Mouse (Mus musculus) CH12.LX (cell line): Measurements from ENCODE around the gene Gstk1.

Experiments
- CHD2 ChIP-seq: IDR thresholded peaks from 2 replicates; pipeline ENCODE4 v1.6.1; 2011; ENCODE audit warnings: low read length, improper control_type of control experiment
- CTCF ChIP-seq, 2 experiments: IDR thresholded peaks in 1 of 2; conservative IDR thresholded peaks in 1 of 2; 2 replicates each; pipeline ENCODE4 v1.5.1; 2011 to 2012; ENCODE audit warnings: low read depth in 2 of 2, low read length in 2 of 2, improper control_type of control experiment in 1 of 2, inconsistent platforms in 1 of 2, mild to moderate bottlenecking in 1 of 2, moderate library complexity in 1 of 2
- E2F4 ChIP-seq: IDR thresholded peaks from 2 replicates; pipeline ENCODE4 v1.6.1; 2011; ENCODE audit warnings: low read depth, low read length, improper control_type of control experiment; ENCODE audit not compliant: insufficient replicate concordance
- ELF1 ChIP-seq: IDR thresholded peaks from 2 replicates; pipeline ENCODE4 v1.6.1; 2014; ENCODE audit warnings: low read depth, mild to moderate bottlenecking, inconsistent platforms, low read length, improper control_type of control experiment
- GABPA ChIP-seq: IDR thresholded peaks from 2 replicates; pipeline ENCODE4 v1.6.1; 2012; ENCODE audit warnings: low read depth, low read length, improper control_type of control experiment, inconsistent platforms; ENCODE audit not compliant: insufficient replicate concordance
- JUN ChIP-seq: IDR thresholded peaks from 2 replicates; pipeline ENCODE4 v1.6.1; 2011; ENCODE audit warnings: low read depth, mild to moderate bottlenecking, low read length, improper control_type of control experiment, moderate library complexity; ENCODE audit not compliant: insufficient read depth
- MAZ ChIP-seq: IDR thresholded peaks from 2 replicates; pipeline ENCODE4 v1.6.1; 2012; ENCODE audit warnings: low read depth, mild to moderate bottlenecking, inconsistent platforms, low read length, improper control_type of control experiment, moderate library complexity
- MEF2A ChIP-seq: IDR thresholded peaks from 2 replicates; pipeline ENCODE4 v1.6.1; 2014; ENCODE audit warnings: low read depth, mild to moderate bottlenecking, inconsistent platforms, low read length, improper control_type of control experiment, borderline replicate concordance
- NELFE ChIP-seq: IDR thresholded peaks from 2 replicates; pipeline ENCODE4 v1.6.1; 2011; ENCODE audit warnings: low read depth, low read length, improper control_type of control experiment
- POLR2A ChIP-seq: IDR thresholded peaks from 2 replicates; pipeline ENCODE4 v1.6.1; 2011; ENCODE audit warnings: low read depth, mild to moderate bottlenecking, improper control_type of control experiment, low read length
- ZMIZ1 ChIP-seq: IDR thresholded peaks from 2 replicates; pipeline ENCODE4 v1.6.1; 2012; ENCODE audit warnings: low read depth, mild to moderate bottlenecking, inconsistent platforms, low read length, improper control_type of control experiment

GRCm38 (mm10) chr6:42282865-42283528 is 37.3 kb downstream of the Gstk1 start:
- TF ChIP-seq CHD2 (no peak), ELF1 (no peak), NELFE (no peak), ZMIZ1 (no peak), E2F4 (no peak), CTCF (conservative IDR thresholded peaks at IDR 0.05 in 1 of 2, IDR thresholded peaks at IDR 0.05 in 1 of 2; ENCODE audit: low read depth in 2 of 2, low read length in 2 of 2) (no peak), POLR2A (no peak), GABPA (no peak), JUN (no peak), MEF2A (no peak), MAZ (no peak)
